Mouse (Mus musculus) E14TG2a.4 (cell line): ENCODE measurements around the gene Gm20388.

Source experiments
- H3K27me3 ChIP-seq: 2 replicates; pipeline ENCODE4 v1.6.1; 2014; ENCODE audit warnings: low read length, control low read depth; ENCODE audit not compliant: insufficient read depth
- H3K36me3 ChIP-seq: 2 replicates; pipeline ENCODE4 v1.6.1; 2014; ENCODE audit warnings: low read length, control low read depth; ENCODE audit not compliant: insufficient read depth
- H3K4me1 ChIP-seq: replicated peaks from 2 replicates; pipeline ENCODE4 v1.6.1; 2014; ENCODE audit warnings: low read depth, low read length, control low read depth
- H3K4me3 ChIP-seq: replicated peaks from 2 replicates; pipeline ENCODE4 v1.5.1; 2014; ENCODE audit warnings: mild to moderate bottlenecking, low read length
- H3K9me3 ChIP-seq: 2 replicates; pipeline ENCODE4 v1.6.1; 2014; ENCODE audit warnings: low read length, control low read depth
- CTCF ChIP-seq: conservative IDR thresholded peaks from 2 replicates; pipeline ENCODE4 v1.5.1; 2014; ENCODE audit warnings: low read length
- NANOG ChIP-seq: IDR thresholded peaks from 2 replicates; pipeline ENCODE4 v1.6.1; 2014; ENCODE audit warnings: borderline replicate concordance, low read length, mixed read lengths
- POU5F1 ChIP-seq: IDR thresholded peaks from 2 replicates; pipeline ENCODE4 v1.6.1; 2014; ENCODE audit warnings: low read length, borderline replicate concordance

Gene Gm20388

DNA sequence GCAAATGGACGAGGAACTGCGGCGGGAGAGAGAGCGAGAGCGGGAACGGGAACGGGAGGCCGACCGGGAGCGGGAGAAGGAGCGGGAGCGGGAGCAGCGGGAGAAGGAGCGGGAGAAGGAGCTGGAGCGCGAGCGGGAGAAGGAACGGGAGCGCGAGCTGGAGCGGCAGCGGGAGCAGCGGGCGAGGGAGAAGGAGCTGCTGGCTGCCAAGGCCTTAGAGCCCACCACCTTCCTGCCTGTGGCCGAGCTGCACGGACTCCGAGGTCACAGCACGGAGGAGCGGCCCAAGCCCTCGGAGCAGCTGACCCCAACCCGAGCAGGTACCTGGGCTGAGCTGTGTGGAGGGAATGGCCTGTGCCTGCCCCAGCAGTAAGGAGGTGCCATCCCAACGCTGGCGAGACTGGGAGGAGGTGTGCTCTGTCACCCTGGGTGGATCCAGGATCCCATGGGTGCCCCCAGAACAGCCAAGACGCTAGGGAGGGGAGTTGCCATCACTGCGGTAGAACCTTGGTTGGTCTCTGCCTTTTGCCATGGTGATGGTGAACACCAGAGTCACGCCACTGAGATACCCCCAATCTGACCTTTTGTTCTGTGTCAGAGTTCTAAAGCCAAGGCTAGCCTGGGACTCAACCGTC lies 657.6 kb downstream of the Gm20388 start:
- TF ChIP-seq NANOG (no peak), POU5F1 (no peak), CTCF (no peak)
- Histone ChIP-seq H3K4me1 (peaks cover 100% of the 10 kb centered on the region), H3K27me3 (no peaks in the 10 kb centered on the region), H3K9me3 (no peaks in the 10 kb centered on the region), H3K4me3 (peak overlapping the region; percentile 50), H3K36me3 (peaks cover 100% of the 10 kb centered on the region)

GRCm38 (mm10) chr8:120569123-120569522 lies 658.5 kb downstream of the Gm20388 start:
- 0 out of 2 replicates have a peak overlapping the region, but pooled peaks have one; percentile 7 for H3K4me3 ChIP-seq
- H3K9me3 ChIP-seq = no peaks in the 10 kb centered on the region

GRCm38 (mm10) chr8:120569939-120570715 lies 659.5 kb downstream of the Gm20388 start:
- H3K9me3 ChIP-seq = no peaks in the 10 kb centered on the region
- peaks cover 100% of the 10 kb centered on the region for H3K4me1 ChIP-seq
- no peak overlapping the region for H3K4me3 ChIP-seq
- peaks cover 100% of the 10 kb centered on the region for H3K36me3 ChIP-seq
- no peaks in the 10 kb centered on the region for H3K27me3 ChIP-seq
- TF ChIP-seq POU5F1 = no peak
- TF ChIP-seq CTCF = peak; percentile 100
- no peak for TF ChIP-seq NANOG

More at GRCm38 (mm10) chr8:120569123-120569522, 658.5 kb downstream of the Gm20388 start:
- no peaks in the 10 kb centered on the region for H3K27me3 ChIP-seq
- no peak for TF ChIP-seq CTCF
- TF ChIP-seq POU5F1 = no peak
- H3K36me3 ChIP-seq = peaks cover 100% of the 10 kb centered on the region
- H3K4me1 ChIP-seq = peaks cover 100% of the 10 kb centered on the region

DNA sequence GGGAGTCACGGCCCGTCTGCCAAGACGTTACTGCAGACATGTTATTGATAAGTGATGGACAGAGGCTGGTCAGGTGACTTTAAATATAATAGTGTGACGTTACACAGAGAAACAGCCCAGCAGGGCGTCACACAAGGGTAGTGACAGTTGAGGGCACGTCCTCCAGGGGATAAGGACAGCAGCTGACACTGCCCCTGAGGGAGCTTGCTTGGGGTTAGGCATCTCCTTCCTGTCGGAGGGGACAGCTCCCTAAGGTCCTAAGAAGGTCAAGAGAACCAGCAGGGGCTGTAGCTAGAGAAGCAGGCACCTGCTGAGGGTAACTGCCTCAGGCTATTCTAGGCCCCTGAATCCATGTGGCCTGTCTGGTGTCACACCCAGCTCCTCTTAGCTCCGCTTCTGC lies 660.9 kb downstream of the Gm20388 start:
- TF ChIP-seq POU5F1 (no peak), NANOG (no peak), CTCF (no peak)
- H3K4me1 ChIP-seq = peaks cover 100% of the 10 kb centered on the region
- H3K4me3 ChIP-seq = no peak overlapping the region
- peaks cover 100% of the 10 kb centered on the region for H3K36me3 ChIP-seq
- H3K9me3 ChIP-seq = no peaks in the 10 kb centered on the region
- no peaks in the 10 kb centered on the region for H3K27me3 ChIP-seq

- TF ChIP-seq NANOG (no peak), CTCF (no peak), POU5F1 (no peak)
- Histone ChIP-seq H3K27me3 (no peaks in the 10 kb centered on the region), H3K4me3 (no peak overlapping the region)
Measured at GRCm38 (mm10) chr8:120572534-120572933, 661.9 kb downstream of the Gm20388 start.

DNA sequence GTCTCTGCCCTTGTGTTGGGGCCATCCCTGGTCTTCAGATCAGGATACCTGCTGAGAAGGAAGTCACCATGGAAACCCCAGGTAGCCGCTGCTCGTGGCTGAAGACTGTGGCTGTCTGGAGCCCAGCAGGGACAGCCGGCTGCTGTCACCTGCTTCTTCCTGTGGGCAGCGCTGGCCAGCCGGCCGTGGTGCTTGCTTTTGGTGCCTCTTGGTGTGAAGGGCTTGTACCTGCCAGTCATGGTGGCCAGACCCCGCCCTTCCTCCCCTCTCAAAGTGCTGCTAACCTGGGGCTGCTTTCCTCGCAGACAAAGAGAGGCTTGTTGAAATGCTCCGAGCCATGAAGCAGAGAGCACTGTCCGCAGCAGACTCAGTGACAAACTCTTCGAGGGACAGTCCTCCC lies 663.2 kb downstream of the Gm20388 start:
- peaks cover 98% of the 10 kb centered on the region for H3K4me1 ChIP-seq

More at GRCm38 (mm10) chr8:120572534-120572933, 661.9 kb downstream of the Gm20388 start:
- H3K36me3 ChIP-seq = peaks cover 100% of the 10 kb centered on the region
- H3K9me3 ChIP-seq = no peaks in the 10 kb centered on the region
- H3K4me1 ChIP-seq = peaks cover 98% of the 10 kb centered on the region

DNA sequence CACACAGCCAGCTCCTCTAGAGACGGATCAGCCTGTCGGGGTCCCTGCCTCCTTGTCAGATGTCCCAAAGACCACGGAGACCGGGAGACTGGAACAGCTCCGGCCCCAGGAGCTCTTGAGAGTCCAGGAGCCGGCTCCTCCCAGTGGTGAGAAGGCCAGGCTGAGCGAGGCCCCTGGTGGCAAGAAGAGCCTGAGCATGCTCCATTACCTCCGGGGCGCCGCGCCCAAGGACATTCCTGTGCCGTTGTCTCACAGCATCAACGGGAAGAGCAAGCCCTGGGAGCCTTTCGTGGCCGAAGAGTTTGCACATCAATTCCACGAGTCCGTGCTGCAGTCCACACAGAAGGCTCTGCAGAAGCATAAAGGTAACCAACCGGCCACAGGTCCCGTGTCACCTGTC lies 664.3 kb downstream of the Gm20388 start:
- Histone ChIP-seq H3K9me3 (no peaks in the 10 kb centered on the region), H3K4me1 (peaks cover 92% of the 10 kb centered on the region), H3K27me3 (no peaks in the 10 kb centered on the region), H3K4me3 (peak overlapping the region; percentile 17; the same call in 1 of the 2 replicates), H3K36me3 (peaks cover 100% of the 10 kb centered on the region)
- TF ChIP-seq NANOG (no peak), POU5F1 (no peak), CTCF (no peak)

More for the DNA sequence above, 663.2 kb downstream of the Gm20388 start:
- peaks cover 100% of the 10 kb centered on the region for H3K36me3 ChIP-seq
- H3K9me3 ChIP-seq = no peaks in the 10 kb centered on the region
- TF ChIP-seq POU5F1 (no peak), CTCF (no peak), NANOG (no peak)
- no peaks in the 10 kb centered on the region for H3K27me3 ChIP-seq
- peak overlapping the region; percentile 23; the same call in 1 of the 2 replicates for H3K4me3 ChIP-seq

DNA sequence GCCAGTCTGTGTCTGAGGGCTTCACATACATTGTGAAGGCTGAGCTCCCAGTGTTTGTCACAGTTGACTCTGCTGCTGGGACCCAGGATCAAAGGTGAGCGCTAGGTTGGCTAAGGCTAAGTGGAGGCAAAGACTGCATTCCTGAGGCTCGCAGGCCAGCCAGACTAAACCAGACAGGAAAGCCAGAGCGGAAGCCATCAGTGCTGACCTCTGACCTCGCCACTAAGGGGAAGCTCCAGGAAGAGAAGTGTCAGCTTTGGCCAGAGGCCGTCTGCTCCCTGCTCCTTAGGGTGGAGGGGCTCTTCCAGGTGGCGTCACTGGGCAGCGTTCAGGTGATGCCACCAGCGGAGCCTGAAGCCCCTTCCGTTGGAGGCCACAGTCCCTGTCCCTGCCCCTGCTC lies 665.2 kb downstream of the Gm20388 start:
- Histone ChIP-seq H3K4me1 (peaks cover 92% of the 10 kb centered on the region), H3K36me3 (peaks cover 100% of the 10 kb centered on the region), H3K9me3 (no peaks in the 10 kb centered on the region), H3K4me3 (no peak overlapping the region), H3K27me3 (no peaks in the 10 kb centered on the region)
- TF ChIP-seq NANOG = no peak
- no peak for TF ChIP-seq CTCF
- no peak for TF ChIP-seq POU5F1
